Mouse (Mus musculus) bone marrow macrophage, adult 2 months (primary cell): ENCODE data around the gene Slc4a7. TPM values are rescaled to one million over a fixed set of nuclear protein-coding genes. Genes with fewer than 3 reads are reported as not detected.

Source experiments
- H3K27ac ChIP-seq: 2 replicates; pipeline ENCODE4 v1.5.1; 2012; ENCODE audit warnings: low read depth, low read length; ENCODE audit not compliant: insufficient read depth
- H3K4me1 ChIP-seq: 2 replicates; pipeline ENCODE4 v1.6.1; 2012; ENCODE audit warnings: low read length; ENCODE audit not compliant: control insufficient read depth, insufficient read depth
- H3K4me3 ChIP-seq: 2 replicates; pipeline ENCODE4 v1.5.1; 2012; ENCODE audit warnings: mild to moderate bottlenecking, low read length, moderate library complexity; ENCODE audit not compliant: insufficient read depth
- CTCF ChIP-seq: IDR thresholded peaks from 2 replicates; pipeline ENCODE4 v1.5.1; 2012; ENCODE audit warnings: low read depth, mild to moderate bottlenecking, low read length, moderate library complexity
- POLR2A ChIP-seq: IDR thresholded peaks from 2 replicates; pipeline ENCODE4 v1.6.1; 2012; ENCODE audit warnings: mild to moderate bottlenecking, low read depth, low read length, borderline replicate concordance
- polyA plus RNA-seq: library from polyadenylated mRNA; stranded (reverse); fragments of >200 nt; gene quantifications from 2 replicates; pipeline ENCODE4 v1.2.4, GENCODE M21; 2012; ENCODE audit not compliant: missing spikeins, insufficient read depth, insufficient read length

The Slc4a7 gene
- polyA plus RNA-seq, 1 experiment: 38.6 TPM

- Histone ChIP-seq H3K4me3 (no peak overlapping the region), H3K27ac (no peak overlapping the region), H3K4me1 (peaks cover 3% of the 10 kb centered on the region; the same call in 1 of the 2 replicates)
- TF ChIP-seq CTCF (no peak), POLR2A (no peak)
Measured at GRCm38 (mm10) chr14:14838109-14838508, 136.0 kb downstream of the Slc4a7 start.

GRCm38 (mm10) chr14:14842734-14843530, 140.9 kb downstream of the Slc4a7 start:
- no peak overlapping the region for H3K4me3 ChIP-seq
- no peak for TF ChIP-seq CTCF
- TF ChIP-seq POLR2A: no peak
- H3K4me1 ChIP-seq: peaks cover 3% of the 10 kb centered on the region; the same call in 1 of the 2 replicates
- H3K27ac ChIP-seq: no peak overlapping the region

Other genes with a start within 250 kb of the Slc4a7 start
- 0.09 TPM in 1 of 2 replicates, not detected in the other for gene Nek10, start 101.1 kb downstream of the Slc4a7 start, polyA plus RNA-seq